Mouse (Mus musculus) midbrain, embryonic 16.5 days (tissue): Measurements from ENCODE around the gene Bnipl. TPM values are rescaled to one million over a fixed set of nuclear protein-coding genes. Genes with fewer than 3 reads are reported as not detected.

ENCODE experiments used
- ATAC-seq: fragments of 200-750 bp; cut with Nextera tagmentation; 2 replicates; pipeline ENCODE4 v1.8.0; 2017; ENCODE audit warnings: moderate TSS enrichment
- H3K27ac ChIP-seq: fragments of 300-500 bp; sonication (generic); 2 replicates; pipeline ENCODE4 v1.5.1; 2014; ENCODE audit warnings: mild to moderate bottlenecking, low read length, mixed read lengths
- H3K27me3 ChIP-seq: fragments of 300-500 bp; sonication (generic); 2 replicates; pipeline ENCODE4 v1.6.1; 2014; ENCODE audit warnings: low read depth, low read length, mixed read lengths; ENCODE audit not compliant: control insufficient read depth, insufficient read depth
- H3K36me3 ChIP-seq: fragments of 300-500 bp; sonication (generic); 2 replicates; pipeline ENCODE4 v1.6.1; 2014; ENCODE audit warnings: mild to moderate bottlenecking, low read length, moderate library complexity, mixed read lengths; ENCODE audit not compliant: control insufficient read depth, insufficient read depth
- H3K4me1 ChIP-seq: fragments of 300-500 bp; sonication (generic); 2 replicates; pipeline ENCODE4 v1.6.1; 2014; ENCODE audit warnings: mild to moderate bottlenecking, low read length, mixed read lengths; ENCODE audit not compliant: control insufficient read depth, insufficient read depth
- H3K4me2 ChIP-seq: fragments of 300-500 bp; sonication (generic); 2 replicates; pipeline ENCODE4 v1.6.1; 2014; ENCODE audit warnings: mild to moderate bottlenecking, low read length, mixed read lengths
- H3K4me3 ChIP-seq: fragments of 300-500 bp; sonication (generic); 2 replicates; pipeline ENCODE4 v1.5.1; 2014; ENCODE audit warnings: low read depth, mild to moderate bottlenecking, low read length, moderate library complexity, mixed read lengths
- H3K9ac ChIP-seq: fragments of 300-500 bp; sonication (generic); 2 replicates; pipeline ENCODE4 v1.6.1; 2014; ENCODE audit warnings: low read depth, low read length, mixed read lengths
- H3K9me3 ChIP-seq: fragments of 300-500 bp; sonication (generic); replicated peaks from 2 replicates; pipeline ENCODE4 v1.6.1; 2014; ENCODE audit warnings: mild to moderate bottlenecking, low read length, mixed read lengths; ENCODE audit not compliant: control insufficient read depth, poor library complexity, severe bottlenecking
- WGBS: fragments of 180-500 bp; shearing (Covaris S2); extraction: QIAGEN DNeasy Blood & Tissue Kit; methylation state at CpG from one replicate; pipeline ENCODE4 v1.1.7; 2014; 5-methylcytosine and 5-hydroxymethylcytosine counted together
- polyA plus RNA-seq: library from polyadenylated mRNA; unstranded; fragments of >200 nt; fragmentation: Nextera tagmentation; extraction: Ambion mirVana; gene quantifications from 2 replicates; pipeline ENCODE4 v1.2.1, GENCODE M21; 2015

The Bnipl gene
- polyA plus RNA-seq, 1 experiment from 2014 or later = not detected

- Histone ChIP-seq H3K4me3 (no peak overlapping the region), H3K27ac (no peak overlapping the region), H3K4me2 (no peak overlapping the region), H3K36me3 (peaks cover 7% of the 10 kb centered on the region), H3K27me3 (no peaks in the 10 kb centered on the region), H3K9ac (no peak overlapping the region), H3K9me3 (no peaks in the 10 kb centered on the region), H3K4me1 (no peaks in the 10 kb centered on the region)
- no peak for ATAC-seq
- WGBS = 82% methylated on average over 5 of the region's 5 CpGs
Measured at GRCm38 (mm10) chr3:95250361-95250760, 632 bp downstream of the Bnipl start.

GRCm38 (mm10) chr3:95247660-95248336 is 3.2 kb downstream of the Bnipl start:
- no peak for ATAC-seq
- H3K4me3 ChIP-seq = no peak overlapping the region
- no peaks in the 10 kb centered on the region for H3K27me3 ChIP-seq
- H3K27ac ChIP-seq = no peak overlapping the region
- WGBS = 74% methylated on average over 1 of the region's 1 CpGs
- no peaks in the 10 kb centered on the region for H3K36me3 ChIP-seq
- no peak overlapping the region for H3K9ac ChIP-seq
- H3K4me1 ChIP-seq = no peaks in the 10 kb centered on the region
- H3K4me2 ChIP-seq = no peak overlapping the region
- H3K9me3 ChIP-seq = no peaks in the 10 kb centered on the region

- no peaks in the 10 kb centered on the region for H3K36me3 ChIP-seq
- no peaks in the 10 kb centered on the region for H3K27me3 ChIP-seq
- ATAC-seq = no peak
- no peak overlapping the region for H3K9ac ChIP-seq
- H3K4me1 ChIP-seq = no peaks in the 10 kb centered on the region
- no peak overlapping the region for H3K4me3 ChIP-seq
- H3K27ac ChIP-seq = no peak overlapping the region
- no peak overlapping the region for H3K4me2 ChIP-seq
- 78% methylated on average over 5 of the region's 5 CpGs for WGBS
- no peaks in the 10 kb centered on the region for H3K9me3 ChIP-seq
Measured at GRCm38 (mm10) chr3:95246465-95247231, 4.3 kb downstream of the Bnipl start.

GRCm38 (mm10) chr3:95243086-95243485 is 7.9 kb downstream of the Bnipl start:
- Histone ChIP-seq H3K4me1 (no peaks in the 10 kb centered on the region), H3K9ac (no peak overlapping the region), H3K4me2 (no peak overlapping the region), H3K27ac (no peak overlapping the region), H3K9me3 (no peaks in the 10 kb centered on the region), H3K36me3 (no peaks in the 10 kb centered on the region), H3K4me3 (no peak overlapping the region), H3K27me3 (no peaks in the 10 kb centered on the region)
- 85% methylated on average over 2 of the region's 2 CpGs for WGBS
- ATAC-seq = no peak

- no peak within 1 kb of the TSS for H3K27ac ChIP-seq
- ATAC-seq = no peak
- H3K4me1 ChIP-seq = no peaks in the 10 kb centered on the region
- H3K9ac ChIP-seq = no peak within 1 kb of the TSS
- H3K9me3 ChIP-seq = no peaks in the 10 kb centered on the region
- H3K4me2 ChIP-seq = no peak within 1 kb of the TSS
- peaks cover 10% of the 10 kb centered on the region for H3K36me3 ChIP-seq
- 71% methylated on average over 7 of the region's 7 CpGs for WGBS
- no peaks in the 10 kb centered on the region for H3K27me3 ChIP-seq
- no peak within 1 kb of the TSS for H3K4me3 ChIP-seq
Measured at GRCm38 (mm10) chr3:95241498-95241897, 9.5 kb downstream of the Bnipl start, which contains the start of gene Gm128. Gene Gm128, minus strand, starts transcription at chr3:95241598.

- peaks cover 16% of the 10 kb centered on the region for H3K36me3 ChIP-seq
- no peak overlapping the region for H3K27ac ChIP-seq
- WGBS = 32% methylated on average over 17 of the region's 17 CpGs
- H3K9ac ChIP-seq = no peak overlapping the region
- H3K9me3 ChIP-seq = no peaks in the 10 kb centered on the region
- ATAC-seq = no peak
- H3K4me2 ChIP-seq = no peak overlapping the region
- H3K4me3 ChIP-seq = no peak overlapping the region
- no peaks in the 10 kb centered on the region for H3K27me3 ChIP-seq
- H3K4me1 ChIP-seq = no peaks in the 10 kb centered on the region
Measured at GRCm38 (mm10) chr3:95240900-95241299, 10.1 kb downstream of the Bnipl start.

GRCm38 (mm10) chr3:95239971-95240370 is 11.0 kb downstream of the Bnipl start:
- Histone ChIP-seq H3K27me3 (no peaks in the 10 kb centered on the region), H3K9ac (no peak overlapping the region), H3K4me2 (no peak overlapping the region), H3K27ac (no peak overlapping the region), H3K4me1 (no peaks in the 10 kb centered on the region), H3K36me3 (peaks cover 24% of the 10 kb centered on the region), H3K4me3 (no peak overlapping the region), H3K9me3 (no peaks in the 10 kb centered on the region)
- no peak for ATAC-seq
- 87% methylated on average over 12 of the region's 12 CpGs for WGBS

GRCm38 (mm10) chr3:95239022-95239421 is 12.0 kb downstream of the Bnipl start:
- Histone ChIP-seq H3K27ac (no peak overlapping the region), H3K4me2 (no peak overlapping the region), H3K4me1 (no peaks in the 10 kb centered on the region), H3K9ac (no peak overlapping the region), H3K36me3 (peaks cover 28% of the 10 kb centered on the region), H3K27me3 (no peaks in the 10 kb centered on the region), H3K4me3 (no peak overlapping the region), H3K9me3 (no peaks in the 10 kb centered on the region)
- WGBS = 94% methylated on average over 6 of the region's 6 CpGs
- no peak for ATAC-seq

- H3K27me3 ChIP-seq = no peaks in the 10 kb centered on the region
- no peak overlapping the region for H3K4me3 ChIP-seq
- no peak overlapping the region for H3K9ac ChIP-seq
- no peaks in the 10 kb centered on the region for H3K4me1 ChIP-seq
- no peaks in the 10 kb centered on the region for H3K9me3 ChIP-seq
- no peak overlapping the region for H3K4me2 ChIP-seq
- ATAC-seq = no peak
- no peak overlapping the region for H3K27ac ChIP-seq
- peaks cover 41% of the 10 kb centered on the region for H3K36me3 ChIP-seq
- 93% methylated on average over 8 of the region's 8 CpGs for WGBS
Measured at GRCm38 (mm10) chr3:95237541-95238099, 13.4 kb downstream of the Bnipl start.
